Mouse (Mus musculus) left cerebral cortex, adult 6 months (tissue): ENCODE results near the gene Flot1. TPM values are rescaled to one million over a fixed set of nuclear protein-coding genes. Genes with fewer than 3 reads are reported as not detected.

Experiments
- long read RNA-seq, 2 experiments: library from polyadenylated mRNA; unstranded; transcript quantifications; one replicate each; pipeline ENCODE4 v2.0.0; 2019 to 2020
- polyA plus RNA-seq: library from polyadenylated mRNA; unstranded; fragments of <200 nt; fragmentation: Nextera tagmentation; gene quantifications from 2 replicates; pipeline ENCODE4 v1.2.3, GENCODE M21; 2021

Flot1 gene
- 142 and 144 TPM in 2 replicates for polyA plus RNA-seq
- long read RNA-seq, experiment 1, transcript Flot1-201 (13 exons, 1,825 nt) = major isoform, 540 of 639 reads
- long read RNA-seq, experiment 1, partial matches to known transcripts = 52 of 639 reads
- long read RNA-seq, experiment 1, other reads (novel, unspliced or antisense) = 45 of 639 reads
- long read RNA-seq, experiment 2, transcript Flot1-201 (13 exons, 1,825 nt) = major isoform, 168 of 217 reads
- long read RNA-seq, experiment 2, partial matches to known transcripts = 34 of 217 reads
- long read RNA-seq, experiment 2, other reads (novel, unspliced or antisense) = 14 of 217 reads

GRCm38 (mm10) chr17:35822964-35823937 is at the start of gene Flot1:
Gene Flot1, plus strand, starts transcription at chr17:35823230.

GRCm38 (mm10) chr17:35821439-35822430 is 1.3 kb upstream of the Flot1 start, which contains the start of gene Ier3:
Gene Ier3, plus strand, starts transcription at chr17:35821684.

GRCm38 (mm10) chr17:35838122-35838544 is 15.1 kb downstream of the Flot1 start, which contains the start of gene Tubb5:
Gene Tubb5, minus strand, starts transcription at chr17:35838306.

GRCm38 (mm10) chr17:35841076-35841950 is 18.3 kb downstream of the Flot1 start, which contains the start of gene Mdc1:
Gene Mdc1, plus strand, starts transcription at chr17:35841515.

GRCm38 (mm10) chr17:35861198-35861857 is 38.3 kb downstream of the Flot1 start, which contains the start of gene Nrm:
Gene Nrm, plus strand, starts transcription at chr17:35861318.

GRCm38 (mm10) chr17:35865481-35866280 is 42.7 kb downstream of the Flot1 start, which contains the start of gene Ppp1r18:
Gene Ppp1r18, plus strand, starts transcription at chr17:35865593.

GRCm38 (mm10) chr17:35879245-35880057 is 56.4 kb downstream of the Flot1 start, which contains the start of gene Dhx16:
Gene Dhx16, plus strand, starts transcription at chr17:35879819.

Other genes starting within 250 kb of the Flot1 start
- not detected in 2 replicates for gene Sfta2, start 221.7 kb upstream of the Flot1 start, polyA plus RNA-seq
- not detected in 2 replicates for gene Gm9573, start 196.6 kb upstream of the Flot1 start, polyA plus RNA-seq
- not detected in 2 replicates for gene Mucl3, start 179.5 kb upstream of the Flot1 start, polyA plus RNA-seq
- gene Vars2, start 155.6 kb upstream of the Flot1 start, polyA plus RNA-seq = 4.2 and 4.4 TPM in 2 replicates
- gene Gtf2h4, start 149.5 kb upstream of the Flot1 start, polyA plus RNA-seq = 25.0 and 27.8 TPM in 2 replicates
- gene Ddr1, start 118.6 kb upstream of the Flot1 start, polyA plus RNA-seq = 10.2 and 39.0 TPM in 2 replicates
- 11.2 and 18.9 TPM in 2 replicates for gene Ier3, start 1.5 kb upstream of the Flot1 start, polyA plus RNA-seq
- gene Tubb5, start 15.1 kb downstream of the Flot1 start, polyA plus RNA-seq = 596 and 663 TPM in 2 replicates
- 2.9 and 4.1 TPM in 2 replicates for gene Mdc1, start 18.3 kb downstream of the Flot1 start, polyA plus RNA-seq
- gene Nrm, start 38.1 kb downstream of the Flot1 start, polyA plus RNA-seq = 4.0 and 4.1 TPM in 2 replicates
- 0.97 and 6.2 TPM in 2 replicates for gene Ppp1r18, start 42.4 kb downstream of the Flot1 start, polyA plus RNA-seq
- gene Dhx16, start 56.6 kb downstream of the Flot1 start, polyA plus RNA-seq = 9.6 and 13.1 TPM in 2 replicates
- 59.1 and 90.8 TPM in 2 replicates for gene 2310061I04Rik, start 74.2 kb downstream of the Flot1 start, polyA plus RNA-seq
- gene Atat1, start 86.8 kb downstream of the Flot1 start, polyA plus RNA-seq = 34.2 and 50.5 TPM in 2 replicates
- gene Mrps18b, start 93.2 kb downstream of the Flot1 start, polyA plus RNA-seq = 65.1 and 66.8 TPM in 2 replicates
- 16.6 and 18.5 TPM in 2 replicates for gene Ppp1r10, start 93.2 kb downstream of the Flot1 start, polyA plus RNA-seq
- 50.2 and 50.3 TPM in 2 replicates for gene Abcf1, start 146.5 kb downstream of the Flot1 start, polyA plus RNA-seq
- gene Gnl1, start 156.6 kb downstream of the Flot1 start, polyA plus RNA-seq = 23.8 and 41.5 TPM in 2 replicates
- gene Prr3, start 157.0 kb downstream of the Flot1 start, polyA plus RNA-seq = 12.1 and 12.4 TPM in 2 replicates
- 2.5 and 3.0 TPM in 2 replicates for gene H2-T24, start 197.3 kb downstream of the Flot1 start, polyA plus RNA-seq
- 24.6 and 34.7 TPM in 2 replicates for gene H2-T23, start 209.6 kb downstream of the Flot1 start, polyA plus RNA-seq
- gene H2-T22, start 219.5 kb downstream of the Flot1 start, polyA plus RNA-seq = 21.2 and 21.4 TPM in 2 replicates
- not detected in 2 replicates for gene Gm6034, start 219.7 kb downstream of the Flot1 start, polyA plus RNA-seq
- not detected in 2 replicates for gene Gm11127, start 235.1 kb downstream of the Flot1 start, polyA plus RNA-seq